Mouse (Mus musculus): ENCODE data around the gene Elmo2. TPM values are rescaled to one million over a fixed set of nuclear protein-coding genes. Genes with fewer than 3 reads are reported as not detected.
A peak's percentile ranks its signal among the peaks of the same experiment; 100 is the strongest.

Gene Elmo2
- polyA plus RNA-seq, 1 experiment, result 56.3 TPM

- no peak overlapping the region for H3K27ac ChIP-seq (ENCODE audit: insufficient read depth, low read depth, low read length)
- 41% methylated on average over 8 of the region's 8 CpGs for WGBS
- H3K27me3 ChIP-seq (replicated peaks; ENCODE audit: control insufficient read depth, insufficient read depth, low read length), result no peaks in the 10 kb centered on the region
- peaks cover 17% of the 10 kb centered on the region; the same call in 1 of the 2 replicates for H3K4me1 ChIP-seq (ENCODE audit: control insufficient read depth, insufficient read depth, low read length)
- H3K36me3 ChIP-seq (ENCODE audit: control insufficient read depth, insufficient read depth, low read length), result peaks cover 1% of the 10 kb centered on the region; the same call in 1 of the 2 replicates
- H3K4me3 ChIP-seq (ENCODE audit: insufficient read depth, low read depth, low read length), result no peak overlapping the region
- DNase-seq, result peak; percentile 59
- TF ChIP-seq POLR2A (IDR thresholded peaks at IDR 0.05; ENCODE audit: low read depth, low read length) (no peak), CTCF (conservative IDR thresholded peaks at IDR 0.05; ENCODE audit: insufficient read depth, insufficient read length, low read depth, low read length) (no peak)
Observed at GRCm38 (mm10) chr2:165305438-165305837, 20.8 kb downstream of the Elmo2 start.

GRCm38 (mm10) chr2:165304819-165305218, 21.5 kb downstream of the Elmo2 start:
- peaks cover 17% of the 10 kb centered on the region; the same call in 1 of the 2 replicates for H3K4me1 ChIP-seq (ENCODE audit: control insufficient read depth, insufficient read depth, low read length)
- no peaks in the 10 kb centered on the region for H3K27me3 ChIP-seq (replicated peaks; ENCODE audit: control insufficient read depth, insufficient read depth, low read length)
- H3K27ac ChIP-seq (ENCODE audit: insufficient read depth, low read depth, low read length), result no peak overlapping the region
- H3K36me3 ChIP-seq (ENCODE audit: control insufficient read depth, insufficient read depth, low read length), result peaks cover 1% of the 10 kb centered on the region; the same call in 1 of the 2 replicates
- no peak for TF ChIP-seq POLR2A (IDR thresholded peaks at IDR 0.05; ENCODE audit: low read depth, low read length)
- TF ChIP-seq CTCF (conservative IDR thresholded peaks at IDR 0.05; ENCODE audit: insufficient read depth, insufficient read length, low read depth, low read length), result no peak
- DNase-seq, result no peak
- no peak overlapping the region for H3K4me3 ChIP-seq (ENCODE audit: insufficient read depth, low read depth, low read length)
- 72% methylated on average over 19 of the region's 19 CpGs for WGBS

- H3K27ac ChIP-seq (ENCODE audit: insufficient read depth, low read depth, low read length), result no peak overlapping the region
- H3K36me3 ChIP-seq (ENCODE audit: control insufficient read depth, insufficient read depth, low read length), result peaks cover 1% of the 10 kb centered on the region; the same call in 1 of the 2 replicates
- H3K4me1 ChIP-seq (ENCODE audit: control insufficient read depth, insufficient read depth, low read length), result peaks cover 17% of the 10 kb centered on the region; the same call in 1 of the 2 replicates
- TF ChIP-seq CTCF (conservative IDR thresholded peaks at IDR 0.05; ENCODE audit: insufficient read depth, insufficient read length, low read depth, low read length) (no peak), POLR2A (IDR thresholded peaks at IDR 0.05; ENCODE audit: low read depth, low read length) (no peak)
- WGBS, result 98% methylated on average over 6 of the region's 6 CpGs
- DNase-seq, result no peak
- H3K27me3 ChIP-seq (replicated peaks; ENCODE audit: control insufficient read depth, insufficient read depth, low read length), result no peaks in the 10 kb centered on the region
- H3K4me3 ChIP-seq (ENCODE audit: insufficient read depth, low read depth, low read length), result no peak overlapping the region
Observed at GRCm38 (mm10) chr2:165303354-165304012, 22.8 kb downstream of the Elmo2 start.

GRCm38 (mm10) chr2:165301409-165301808, 24.9 kb downstream of the Elmo2 start:
- H3K4me3 ChIP-seq (ENCODE audit: insufficient read depth, low read depth, low read length), result no peak overlapping the region
- H3K36me3 ChIP-seq (ENCODE audit: control insufficient read depth, insufficient read depth, low read length), result peaks cover 1% of the 10 kb centered on the region; the same call in 1 of the 2 replicates

GRCm38 (mm10) chr2:165300885-165301284, 25.4 kb downstream of the Elmo2 start:
- DNase-seq, result no peak
- Histone ChIP-seq H3K4me3 (ENCODE audit: insufficient read depth, low read depth, low read length) (no peak overlapping the region), H3K27me3 (replicated peaks; ENCODE audit: control insufficient read depth, insufficient read depth, low read length) (no peaks in the 10 kb centered on the region), H3K36me3 (ENCODE audit: control insufficient read depth, insufficient read depth, low read length) (peaks cover 1% of the 10 kb centered on the region; the same call in 1 of the 2 replicates), H3K4me1 (ENCODE audit: control insufficient read depth, insufficient read depth, low read length) (peaks cover 22% of the 10 kb centered on the region; the same call in 1 of the 2 replicates), H3K27ac (ENCODE audit: insufficient read depth, low read depth, low read length) (no peak overlapping the region)
- TF ChIP-seq CTCF (conservative IDR thresholded peaks at IDR 0.05; ENCODE audit: insufficient read depth, insufficient read length, low read depth, low read length) (no peak), POLR2A (IDR thresholded peaks at IDR 0.05; ENCODE audit: low read depth, low read length) (no peak)
- WGBS, result 54% methylated on average over 6 of the region's 6 CpGs

More at GRCm38 (mm10) chr2:165301409-165301808, 24.9 kb downstream of the Elmo2 start:
- peaks cover 24% of the 10 kb centered on the region; the same call in 1 of the 2 replicates for H3K4me1 ChIP-seq (ENCODE audit: control insufficient read depth, insufficient read depth, low read length)
- TF ChIP-seq CTCF (conservative IDR thresholded peaks at IDR 0.05; ENCODE audit: insufficient read depth, insufficient read length, low read depth, low read length), result no peak
- TF ChIP-seq POLR2A (IDR thresholded peaks at IDR 0.05; ENCODE audit: low read depth, low read length), result no peak
- H3K27ac ChIP-seq (ENCODE audit: insufficient read depth, low read depth, low read length), result no peak overlapping the region
- H3K27me3 ChIP-seq (replicated peaks; ENCODE audit: control insufficient read depth, insufficient read depth, low read length), result no peaks in the 10 kb centered on the region
- no peak for DNase-seq
- WGBS, result 59% methylated on average over 3 of the region's 3 CpGs

- H3K27ac ChIP-seq (ENCODE audit: insufficient read depth, low read depth, low read length), result no peak overlapping the region
- H3K36me3 ChIP-seq (ENCODE audit: control insufficient read depth, insufficient read depth, low read length), result peaks cover 1% of the 10 kb centered on the region; the same call in 1 of the 2 replicates
- H3K27me3 ChIP-seq (replicated peaks; ENCODE audit: control insufficient read depth, insufficient read depth, low read length), result no peaks in the 10 kb centered on the region
- peaks cover 19% of the 10 kb centered on the region; the same call in 1 of the 2 replicates for H3K4me1 ChIP-seq (ENCODE audit: control insufficient read depth, insufficient read depth, low read length)
- H3K4me3 ChIP-seq (ENCODE audit: insufficient read depth, low read depth, low read length), result no peak overlapping the region
- no peak for DNase-seq
- TF ChIP-seq CTCF (conservative IDR thresholded peaks at IDR 0.05; ENCODE audit: insufficient read depth, insufficient read length, low read depth, low read length), result no peak
- TF ChIP-seq POLR2A (IDR thresholded peaks at IDR 0.05; ENCODE audit: low read depth, low read length), result no peak
- WGBS, result 84% methylated on average over 8 of the region's 8 CpGs
Observed at GRCm38 (mm10) chr2:165300424-165300823, 25.9 kb downstream of the Elmo2 start.

- H3K27ac ChIP-seq (ENCODE audit: insufficient read depth, low read depth, low read length), result peak overlapping the region; percentile 59
- WGBS, result 51% methylated on average over 11 of the region's 11 CpGs
- TF ChIP-seq CTCF (conservative IDR thresholded peaks at IDR 0.05; ENCODE audit: insufficient read depth, insufficient read length, low read depth, low read length), result no peak
- TF ChIP-seq POLR2A (IDR thresholded peaks at IDR 0.05; ENCODE audit: low read depth, low read length), result no peak
- no peaks in the 10 kb centered on the region for H3K36me3 ChIP-seq (ENCODE audit: control insufficient read depth, insufficient read depth, low read length)
- H3K27me3 ChIP-seq (replicated peaks; ENCODE audit: control insufficient read depth, insufficient read depth, low read length), result no peaks in the 10 kb centered on the region
- H3K4me3 ChIP-seq (ENCODE audit: insufficient read depth, low read depth, low read length), result no peak overlapping the region; the same call in 1 of the 2 replicates
- H3K4me1 ChIP-seq (ENCODE audit: control insufficient read depth, insufficient read depth, low read length), result peaks cover 15% of the 10 kb centered on the region; the same call in 1 of the 2 replicates
- DNase-seq, result peak; percentile 95
Observed at GRCm38 (mm10) chr2:165297429-165297828, 28.9 kb downstream of the Elmo2 start.
